9 mouse cellular contexts compared by ENCODE assay signal in genomic region chr5:129620600-129620999, GRCm38 (mm10). TPM values are rescaled to one million over a fixed set of nuclear protein-coding genes. Genes with fewer than 3 reads are reported as not detected.
DNase-seq lines count a peak whose midpoint lies in the region; ATAC-seq and TF ChIP-seq lines count a peak whose summit lies in the region.
"Not testable (repeated sequence)": the region's sequence is repeated elsewhere in the genome, so short reads cannot be mapped to it uniquely, and the experiment has no call there.
"Had no signal": no experiment of that assay in that cellular context is flagged by ENCODE, and none has a peak within 500 bp of the region (broad histone marks: within the 10 kb centered on the region; RNA-seq: fewer than 3 reads in every experiment).

No protein-coding gene starts in this region.

- not testable (repeated sequence) for H3K4me1 ChIP-seq in MEL (ENCODE audit: control insufficient read depth in 1 of 2, insufficient read depth in 2 of 2, low read length in 2 of 2); cortical plate, adult 2 months (ENCODE audit: control insufficient read depth, insufficient read depth, low read length); heart, adult 2 months (ENCODE audit: control insufficient read depth, insufficient read depth, low read length); intestine, postnatal 0 days (replicated peaks; ENCODE audit: control insufficient read depth, insufficient read depth, low read length); kidney, postnatal 0 days (replicated peaks; ENCODE audit: insufficient read depth, low read length); liver, embryonic 14.5 days (replicated peaks; ENCODE audit: control insufficient read depth in 2 of 2, insufficient read depth in 2 of 2, low read length in 1 of 2); stomach, postnatal 0 days (replicated peaks; ENCODE audit: control insufficient read depth, insufficient read depth)

- intact Hi-C loops in heart, adult 2 months (cut with DNase I) = not testable (repeated sequence)

- TF ChIP-seq EP300 in MEL (IDR thresholded peaks at IDR 0.05; ENCODE audit: low read depth in 1 of 2, low read length in 2 of 2); heart, adult 2 months (IDR thresholded peaks at IDR 0.05; ENCODE audit: insufficient read depth, low read depth, low read length); liver, embryonic 14.5 days (IDR thresholded peaks at IDR 0.05; ENCODE audit: low read depth); stomach, postnatal 0 days (optimal IDR thresholded peaks at IDR 0.05): not testable (repeated sequence)

- not testable (repeated sequence) for H3K79me2 ChIP-seq in MEL (ENCODE audit: control insufficient read depth, insufficient read depth, low read length, poor library complexity); heart, adult 2 months (replicated peaks; ENCODE audit: control insufficient read depth, insufficient read depth, low read length)

- not testable (repeated sequence) for H3K36me3 ChIP-seq in MEL (ENCODE audit: control insufficient read depth in 1 of 2, insufficient read depth in 2 of 2, low read length in 2 of 2); heart, adult 2 months (ENCODE audit: control insufficient read depth, insufficient read depth, low read length); intestine, postnatal 0 days (ENCODE audit: control insufficient read depth, insufficient read depth); kidney, postnatal 0 days (ENCODE audit: insufficient read depth, low read length); liver, embryonic 14.5 days (replicated peaks; ENCODE audit: control insufficient read depth, insufficient read depth, low read depth); stomach, postnatal 0 days (ENCODE audit: control insufficient read depth, insufficient read depth, low read length)

- not testable (repeated sequence) for ATAC-seq in intestine, postnatal 0 days; kidney, postnatal 0 days (replicated peaks; ENCODE audit: low FRiP score, low read depth); liver, embryonic 14.5 days (ENCODE audit: insufficient read depth); stomach, postnatal 0 days (ENCODE audit: low FRiP score, low TSS enrichment)

- H3K9me3 ChIP-seq in MEL (replicated peaks; ENCODE audit: insufficient read depth, low read length); intestine, postnatal 0 days (ENCODE audit: control insufficient read depth); kidney, postnatal 0 days (replicated peaks; ENCODE audit: low read length); liver, embryonic 14.5 days (ENCODE audit: control insufficient read depth, low read length); stomach, postnatal 0 days (ENCODE audit: control insufficient read depth, low read length): not testable (repeated sequence)

- DNase-seq in A20 (ENCODE audit: low read depth, low spot score) = peak; percentile 16
- DNase-seq in MEL (ENCODE audit: low read depth, low spot score); heart, adult 2 months; kidney, postnatal 0 days (ENCODE audit: low spot score); liver, embryonic 14.5 days (ENCODE audit: low read depth in 3 of 3, low spot score in 3 of 3); stomach, postnatal 0 days (ENCODE audit: low spot score): not testable (repeated sequence)

- peak in 1 of 3 experiments; percentile 26; a peak in 3 of 6 replicates for TF ChIP-seq CTCF in MEL (IDR thresholded peaks at IDR 0.05 in 2 of 3, conservative IDR thresholded peaks at IDR 0.05 in 1 of 3; ENCODE audit: control insufficient read depth in 1 of 3, insufficient read depth in 1 of 3, low read depth in 2 of 3, low read length in 3 of 3, poor library complexity in 1 of 3, severe bottlenecking in 1 of 3)
- 0 out of 2 replicates have a peak, but pooled peaks have one; percentile 10 for TF ChIP-seq CTCF in cortical plate, adult 2 months (IDR thresholded peaks at IDR 0.05; ENCODE audit: extremely low read depth, insufficient read depth, low read length)
- peak; percentile 43 for TF ChIP-seq CTCF in heart, adult 2 months (IDR thresholded peaks at IDR 0.05)
- TF ChIP-seq CTCF in intestine, postnatal 0 days (IDR thresholded peaks at IDR 0.05; ENCODE audit: low read depth) = peak; percentile 54
- TF ChIP-seq CTCF in kidney, postnatal 0 days (IDR thresholded peaks at IDR 0.05; ENCODE audit: low read depth) = peak; percentile 34; the same call in 1 of the 2 replicates
- TF ChIP-seq CTCF in liver, embryonic 14.5 days (IDR thresholded peaks at IDR 0.05; ENCODE audit: low read depth) = peak; percentile 42
- peak; percentile 40 for TF ChIP-seq CTCF in stomach, postnatal 0 days (IDR thresholded peaks at IDR 0.05; ENCODE audit: low read depth)

- H3K4me3 ChIP-seq in MEL (ENCODE audit: control insufficient read depth in 1 of 2, insufficient read depth in 1 of 2, low read depth in 2 of 2, low read length in 2 of 2); cortical plate, adult 2 months (ENCODE audit: insufficient read depth, low read length); heart, adult 2 months; intestine, postnatal 0 days (ENCODE audit: low read depth, low read length); kidney, postnatal 0 days (replicated peaks; ENCODE audit: low read depth, low read length); liver, embryonic 14.5 days (ENCODE audit: insufficient read depth in 1 of 2, low read depth in 2 of 2, low read length in 2 of 2); stomach, postnatal 0 days (ENCODE audit: low read depth, low read length): not testable (repeated sequence)

- TF ChIP-seq RAD21 in MEL (IDR thresholded peaks at IDR 0.05; ENCODE audit: low read depth, low read length) = peak; percentile 12; the same call in 1 of the 2 replicates

- H3K4me2 ChIP-seq in intestine, postnatal 0 days (replicated peaks; ENCODE audit: low read depth) = peak overlapping the region; percentile 37
- not testable (repeated sequence) for H3K4me2 ChIP-seq in kidney, postnatal 0 days (ENCODE audit: low read length); liver, embryonic 14.5 days (ENCODE audit: low read depth); stomach, postnatal 0 days (replicated peaks; ENCODE audit: low read depth)

- TF ChIP-seq POLR2A in MEL (IDR thresholded peaks at IDR 0.05; ENCODE audit: control insufficient read depth in 1 of 2, insufficient read depth in 1 of 2, low read depth in 1 of 2, low read length in 2 of 2, poor library complexity in 1 of 2); cortical plate, adult 2 months (IDR thresholded peaks at IDR 0.05; ENCODE audit: extremely low read depth, insufficient read depth, low read length); heart, adult 2 months (IDR thresholded peaks at IDR 0.05; ENCODE audit: insufficient read depth, low read depth, low read length): not testable (repeated sequence)

- not testable (repeated sequence) for H3K27ac ChIP-seq in MEL (ENCODE audit: control insufficient read depth, low read depth, low read length); cortical plate, adult 2 months (ENCODE audit: insufficient read depth, low read length); heart, adult 2 months; intestine, postnatal 0 days (ENCODE audit: low read depth, low read length); kidney, postnatal 0 days; liver, embryonic 14.5 days; stomach, postnatal 0 days (replicated peaks)

- H3K27me3 ChIP-seq in MEL (ENCODE audit: control insufficient read depth in 1 of 2, insufficient read depth in 2 of 2, low read length in 2 of 2); heart, adult 2 months (ENCODE audit: control insufficient read depth, insufficient read depth, low read length); intestine, postnatal 0 days (replicated peaks; ENCODE audit: control insufficient read depth, insufficient read depth, low read length); kidney, postnatal 0 days (ENCODE audit: insufficient read depth, low read length); liver, embryonic 14.5 days (ENCODE audit: control insufficient read depth, insufficient read depth, low read length); stomach, postnatal 0 days (ENCODE audit: control insufficient read depth, insufficient read depth, low read length): not testable (repeated sequence)

- 53% methylated on average over 9 of the region's 9 CpGs for WGBS in heart, adult 2 months
- 59% methylated on average over 9 of the region's 9 CpGs for WGBS in intestine, postnatal 0 days
- 70% methylated on average over 9 of the region's 9 CpGs for WGBS in kidney, postnatal 0 days
- 38% methylated on average over 9 of the region's 9 CpGs for WGBS in liver, embryonic 14.5 days (ENCODE audit: insufficient replicate concordance)
- WGBS in stomach, postnatal 0 days = 60% methylated on average over 9 of the region's 9 CpGs

- not testable (repeated sequence) for H3K9ac ChIP-seq in MEL (ENCODE audit: control insufficient read depth, low read depth, low read length, poor library complexity, severe bottlenecking); heart, adult 2 months (ENCODE audit: low read depth, low read length); intestine, postnatal 0 days (ENCODE audit: low read depth, low read length); kidney, postnatal 0 days (ENCODE audit: low read depth, low read length); liver, embryonic 14.5 days (replicated peaks); stomach, postnatal 0 days (ENCODE audit: low read length)

RNA-seq across cellular contexts. Expression of gene Mmp17, which starts 36.6 kb away (rescaled TPM):
- total RNA-seq in MEL (2012; rRNA removed) = 0.92 and 1.1 TPM in 2 replicates
- polyA plus RNA-seq in MEL (2012; ENCODE audit: insufficient read depth in 1 of 2, insufficient read length in 2 of 2, low read depth in 1 of 2, low replicate concordance in 2 of 2, missing spikeins in 1 of 2) = 1 to 10 TPM in 1 of 2 experiments, not detected in 1; 1.6 TPM
- 83.9 and 90.5 TPM in 2 replicates for polyA plus RNA-seq in cortical plate, adult 2 months (2012; rRNA removed)
- total RNA-seq in heart, adult 2 months (2021) = 1 to 10 TPM; 1.0 to 1.4 TPM
- 1.4 and 1.5 TPM in 2 replicates for polyA plus RNA-seq in heart, adult 2 months (2012; rRNA removed)
- 2.6 and 2.9 TPM in 2 replicates for polyA plus RNA-seq in intestine, postnatal 0 days (2015; fragmentation: Nextera tagmentation; extraction: Ambion mirVana)
- 1.5 and 2.0 TPM in 2 replicates for polyA plus RNA-seq in kidney, postnatal 0 days (2015; fragmentation: Nextera tagmentation; extraction: Ambion mirVana)
- 0.18 and 0.26 TPM in 2 replicates for polyA plus RNA-seq in liver, embryonic 14.5 days (2012; rRNA removed)
- polyA plus RNA-seq in liver, embryonic 14.5 days (2014; fragmentation: Nextera tagmentation; extraction: Ambion mirVana) = 0.20 and 0.49 TPM in 2 replicates
- 2.2 and 2.6 TPM in 2 replicates for polyA plus RNA-seq in stomach, postnatal 0 days (2015; fragmentation: Nextera tagmentation; extraction: Ambion mirVana)
- total RNA-seq: granulocyte monocyte progenitor cell, adult 5-6 weeks had no signal

RNA-seq across cellular contexts. Expression of gene Zfp11, which starts 49.3 kb away (rescaled TPM):
- not detected in 2 replicates for total RNA-seq in MEL (2012; rRNA removed)
- under 1 TPM in 1 of 2 experiments, not detected in 1; 0.03 TPM for polyA plus RNA-seq in MEL (2012; ENCODE audit: insufficient read depth in 1 of 2, insufficient read length in 2 of 2, low read depth in 1 of 2, low replicate concordance in 2 of 2, missing spikeins in 1 of 2)
- 5.2 and 5.9 TPM in 2 replicates for polyA plus RNA-seq in cortical plate, adult 2 months (2012; rRNA removed)
- 1 to 10 TPM; 2.5 to 3.1 TPM for total RNA-seq in heart, adult 2 months (2021)
- 1.7 and 4.0 TPM in 2 replicates for polyA plus RNA-seq in heart, adult 2 months (2012; rRNA removed)
- 0.93 and 1.0 TPM in 2 replicates for polyA plus RNA-seq in intestine, postnatal 0 days (2015; fragmentation: Nextera tagmentation; extraction: Ambion mirVana)
- polyA plus RNA-seq in kidney, postnatal 0 days (2015; fragmentation: Nextera tagmentation; extraction: Ambion mirVana) = 2.9 and 3.7 TPM in 2 replicates
- 0.67 and 0.75 TPM in 2 replicates for polyA plus RNA-seq in liver, embryonic 14.5 days (2012; rRNA removed)
- 0.61 and 0.65 TPM in 2 replicates for polyA plus RNA-seq in liver, embryonic 14.5 days (2014; fragmentation: Nextera tagmentation; extraction: Ambion mirVana)
- 0.98 and 1.2 TPM in 2 replicates for polyA plus RNA-seq in stomach, postnatal 0 days (2015; fragmentation: Nextera tagmentation; extraction: Ambion mirVana)

Comparison
In these comparisons a context has a peak if more than half of its experiments do, and no peak if none do; other contexts are left out.
1. RNA of gene Mmp17, which starts 36.6 kb away (polyA plus RNA-seq): 83.9 to 90.5 TPM in cortical plate, adult 2 months; 2.6 to 2.9 TPM in intestine, postnatal 0 days, 2.2 to 2.6 TPM in stomach, postnatal 0 days, 1.5 to 2.0 TPM in kidney, postnatal 0 days, 1.6 TPM in MEL, 1.4 to 1.5 TPM in heart, adult 2 months and 0.18 to 0.49 TPM in liver, embryonic 14.5 days; every median in the first group is over 10 times any median in the second.